Mouse (Mus musculus): ENCODE results near the gene Pim2. TPM values are rescaled to one million over a fixed set of nuclear protein-coding genes. Genes with fewer than 3 reads are reported as not detected.
A peak's percentile ranks its signal among the peaks of the same experiment; 100 is the strongest.

Pim2 gene
- 20.7 and 22.9 TPM in 2 replicates for polyA plus RNA-seq (2014; fragmentation: Nextera tagmentation; extraction: Ambion mirVana)

- Histone ChIP-seq H3K4me3 (ENCODE audit: low read depth, low read length) (peak within 1 kb of the TSS; percentile 46), H3K4me2 (ENCODE audit: low read depth, low read length) (peak within 1 kb of the TSS; percentile 75), H3K27me3 (ENCODE audit: control insufficient read depth, insufficient read depth, low read length) (no peaks in the 10 kb centered on the region), H3K9ac (replicated peaks; ENCODE audit: low read depth, low read length) (peak within 1 kb of the TSS; percentile 57), H3K36me3 (ENCODE audit: control insufficient read depth, insufficient read depth, low read length) (peaks cover 6% of the 10 kb centered on the region; the same call in 1 of the 2 replicates), H3K4me1 (ENCODE audit: control insufficient read depth, insufficient read depth, low read length) (no peaks in the 10 kb centered on the region), H3K27ac (ENCODE audit: low read depth, low read length) (peak within 1 kb of the TSS; percentile 62; the same call in 1 of the 2 replicates), H3K9me3 (ENCODE audit: control insufficient read depth, low read length) (no peaks in the 10 kb centered on the region)
- ATAC-seq (ENCODE audit: low read depth): peak; percentile 94
- 11% methylated on average over 38 of the region's 38 CpGs for WGBS
Measured at GRCm38 (mm10) chrX:7878007-7878419, at the start of gene Pim2. Gene Pim2 (plus strand): TSS chrX:7878262.

GRCm38 (mm10) chrX:7837146-7837545, 40.9 kb upstream of the Pim2 start:
- Histone ChIP-seq H3K4me1 (ENCODE audit: control insufficient read depth, insufficient read depth, low read length) (no peaks in the 10 kb centered on the region), H3K9me3 (ENCODE audit: control insufficient read depth, low read length) (no peaks in the 10 kb centered on the region), H3K4me3 (ENCODE audit: low read depth, low read length) (no peak overlapping the region), H3K27ac (ENCODE audit: low read depth, low read length) (no peak overlapping the region), H3K27me3 (ENCODE audit: control insufficient read depth, insufficient read depth, low read length) (no peaks in the 10 kb centered on the region), H3K9ac (replicated peaks; ENCODE audit: low read depth, low read length) (no peak overlapping the region), H3K4me2 (ENCODE audit: low read depth, low read length) (no peak overlapping the region), H3K36me3 (ENCODE audit: control insufficient read depth, insufficient read depth, low read length) (no peaks in the 10 kb centered on the region)
- no peak for ATAC-seq (ENCODE audit: low read depth)
- WGBS: 80% methylated on average over 1 of the region's 1 CpGs

- peak overlapping the region; percentile 25; the same call in 1 of the 2 replicates for H3K4me2 ChIP-seq (ENCODE audit: low read depth, low read length)
- no peak overlapping the region for H3K9ac ChIP-seq (replicated peaks; ENCODE audit: low read depth, low read length)
- 23% methylated on average over 7 of the region's 7 CpGs for WGBS
- H3K27me3 ChIP-seq (ENCODE audit: control insufficient read depth, insufficient read depth, low read length): no peaks in the 10 kb centered on the region
- H3K4me3 ChIP-seq (ENCODE audit: low read depth, low read length): peak overlapping the region; percentile 68
- no peaks in the 10 kb centered on the region for H3K9me3 ChIP-seq (ENCODE audit: control insufficient read depth, low read length)
- H3K4me1 ChIP-seq (ENCODE audit: control insufficient read depth, insufficient read depth, low read length): 0 out of 2 replicates have a peak, but pooled peaks cover 5% of the 10 kb centered on the region
- H3K27ac ChIP-seq (ENCODE audit: low read depth, low read length): no peak overlapping the region
- no peak for ATAC-seq (ENCODE audit: low read depth)
- H3K36me3 ChIP-seq (ENCODE audit: control insufficient read depth, insufficient read depth, low read length): no peaks in the 10 kb centered on the region
Measured at GRCm38 (mm10) chrX:7840842-7841162, 37.3 kb upstream of the Pim2 start.

- H3K9ac ChIP-seq (replicated peaks; ENCODE audit: low read depth, low read length): peak within 1 kb of the TSS; percentile 82
- peak within 1 kb of the TSS; percentile 69 for H3K4me2 ChIP-seq (ENCODE audit: low read depth, low read length)
- H3K27ac ChIP-seq (ENCODE audit: low read depth, low read length): peak within 1 kb of the TSS; percentile 78
- no peaks in the 10 kb centered on the region for H3K36me3 ChIP-seq (ENCODE audit: control insufficient read depth, insufficient read depth, low read length)
- WGBS: 19% methylated on average over 64 of the region's 74 CpGs
- H3K4me3 ChIP-seq (ENCODE audit: low read depth, low read length): peak within 1 kb of the TSS; percentile 68
- no peaks in the 10 kb centered on the region for H3K27me3 ChIP-seq (ENCODE audit: control insufficient read depth, insufficient read depth, low read length)
- peak; percentile 97 for ATAC-seq (ENCODE audit: low read depth)
- H3K9me3 ChIP-seq (ENCODE audit: control insufficient read depth, low read length): no peaks in the 10 kb centered on the region
- 0 out of 2 replicates have a peak, but pooled peaks cover 5% of the 10 kb centered on the region for H3K4me1 ChIP-seq (ENCODE audit: control insufficient read depth, insufficient read depth, low read length)
Measured at GRCm38 (mm10) chrX:7841163-7842162, 36.6 kb upstream of the Pim2 start, which contains the start of gene Otud5. Gene Otud5 (plus strand): TSS chrX:7841364.

- H3K4me2 ChIP-seq (ENCODE audit: low read depth, low read length): peak overlapping the region; percentile 69
- WGBS: 25% methylated on average over 21 of the region's 42 CpGs
Measured at GRCm38 (mm10) chrX:7842318-7842717, 35.7 kb upstream of the Pim2 start.

GRCm38 (mm10) chrX:7847845-7848244, 30.2 kb upstream of the Pim2 start:
- Histone ChIP-seq H3K9me3 (ENCODE audit: control insufficient read depth, low read length) (no peaks in the 10 kb centered on the region), H3K4me1 (ENCODE audit: control insufficient read depth, insufficient read depth, low read length) (0 out of 2 replicates have a peak, but pooled peaks cover 5% of the 10 kb centered on the region), H3K4me2 (ENCODE audit: low read depth, low read length) (no peak overlapping the region), H3K36me3 (ENCODE audit: control insufficient read depth, insufficient read depth, low read length) (no peaks in the 10 kb centered on the region), H3K27ac (ENCODE audit: low read depth, low read length) (no peak overlapping the region), H3K27me3 (ENCODE audit: control insufficient read depth, insufficient read depth, low read length) (no peaks in the 10 kb centered on the region), H3K9ac (replicated peaks; ENCODE audit: low read depth, low read length) (no peak overlapping the region), H3K4me3 (ENCODE audit: low read depth, low read length) (no peak overlapping the region)
- WGBS: 59% methylated on average over 2 of the region's 2 CpGs
- peak; percentile 73; the same call in 1 of the 2 replicates for ATAC-seq (ENCODE audit: low read depth)

More at GRCm38 (mm10) chrX:7842318-7842717, 35.7 kb upstream of the Pim2 start:
- H3K27me3 ChIP-seq (ENCODE audit: control insufficient read depth, insufficient read depth, low read length): no peaks in the 10 kb centered on the region
- H3K27ac ChIP-seq (ENCODE audit: low read depth, low read length): peak overlapping the region; percentile 78; the same call in 1 of the 2 replicates
- H3K9ac ChIP-seq (replicated peaks; ENCODE audit: low read depth, low read length): peak overlapping the region; percentile 82
- H3K9me3 ChIP-seq (ENCODE audit: control insufficient read depth, low read length): no peaks in the 10 kb centered on the region
- H3K4me3 ChIP-seq (ENCODE audit: low read depth, low read length): peak overlapping the region; percentile 68
- 0 out of 2 replicates have a peak, but pooled peaks cover 5% of the 10 kb centered on the region for H3K4me1 ChIP-seq (ENCODE audit: control insufficient read depth, insufficient read depth, low read length)
- H3K36me3 ChIP-seq (ENCODE audit: control insufficient read depth, insufficient read depth, low read length): no peaks in the 10 kb centered on the region
- ATAC-seq (ENCODE audit: low read depth): no peak

- H3K36me3 ChIP-seq (ENCODE audit: control insufficient read depth, insufficient read depth, low read length): no peaks in the 10 kb centered on the region
- no peaks in the 10 kb centered on the region for H3K27me3 ChIP-seq (ENCODE audit: control insufficient read depth, insufficient read depth, low read length)
- no peak overlapping the region for H3K4me2 ChIP-seq (ENCODE audit: low read depth, low read length)
- no peaks in the 10 kb centered on the region for H3K9me3 ChIP-seq (ENCODE audit: control insufficient read depth, low read length)
- no peak for ATAC-seq (ENCODE audit: low read depth)
- no peak overlapping the region for H3K4me3 ChIP-seq (ENCODE audit: low read depth, low read length)
- H3K9ac ChIP-seq (replicated peaks; ENCODE audit: low read depth, low read length): no peak overlapping the region
- 59% methylated on average over 2 of the region's 2 CpGs for WGBS
- no peak overlapping the region for H3K27ac ChIP-seq (ENCODE audit: low read depth, low read length)
- H3K4me1 ChIP-seq (ENCODE audit: control insufficient read depth, insufficient read depth, low read length): no peaks in the 10 kb centered on the region
Measured at GRCm38 (mm10) chrX:7854578-7854977, 23.5 kb upstream of the Pim2 start.

- no peaks in the 10 kb centered on the region for H3K36me3 ChIP-seq (ENCODE audit: control insufficient read depth, insufficient read depth, low read length)
- no peak overlapping the region for H3K4me3 ChIP-seq (ENCODE audit: low read depth, low read length)
- H3K4me2 ChIP-seq (ENCODE audit: low read depth, low read length): no peak overlapping the region
- no peaks in the 10 kb centered on the region for H3K27me3 ChIP-seq (ENCODE audit: control insufficient read depth, insufficient read depth, low read length)
- no peak overlapping the region for H3K9ac ChIP-seq (replicated peaks; ENCODE audit: low read depth, low read length)
- no peak overlapping the region for H3K27ac ChIP-seq (ENCODE audit: low read depth, low read length)
- H3K9me3 ChIP-seq (ENCODE audit: control insufficient read depth, low read length): no peaks in the 10 kb centered on the region
- ATAC-seq (ENCODE audit: low read depth): no peak
- 91% methylated on average over 3 of the region's 3 CpGs for WGBS
- H3K4me1 ChIP-seq (ENCODE audit: control insufficient read depth, insufficient read depth, low read length): no peaks in the 10 kb centered on the region
Measured at GRCm38 (mm10) chrX:7859191-7859753, 18.8 kb upstream of the Pim2 start.

GRCm38 (mm10) chrX:7863181-7863580, 14.9 kb upstream of the Pim2 start:
- Histone ChIP-seq H3K9ac (replicated peaks; ENCODE audit: low read depth, low read length) (no peak overlapping the region), H3K36me3 (ENCODE audit: control insufficient read depth, insufficient read depth, low read length) (no peaks in the 10 kb centered on the region), H3K27me3 (ENCODE audit: control insufficient read depth, insufficient read depth, low read length) (no peaks in the 10 kb centered on the region), H3K4me1 (ENCODE audit: control insufficient read depth, insufficient read depth, low read length) (no peaks in the 10 kb centered on the region), H3K27ac (ENCODE audit: low read depth, low read length) (no peak overlapping the region), H3K4me3 (ENCODE audit: low read depth, low read length) (no peak overlapping the region), H3K9me3 (ENCODE audit: control insufficient read depth, low read length) (no peaks in the 10 kb centered on the region), H3K4me2 (ENCODE audit: low read depth, low read length) (no peak overlapping the region)
- WGBS: 91% methylated on average over 1 of the region's 1 CpGs
- ATAC-seq (ENCODE audit: low read depth): no peak
